Mouse (Mus musculus): ENCODE results near the gene Ptgfrn.

The Ptgfrn gene

DNA sequence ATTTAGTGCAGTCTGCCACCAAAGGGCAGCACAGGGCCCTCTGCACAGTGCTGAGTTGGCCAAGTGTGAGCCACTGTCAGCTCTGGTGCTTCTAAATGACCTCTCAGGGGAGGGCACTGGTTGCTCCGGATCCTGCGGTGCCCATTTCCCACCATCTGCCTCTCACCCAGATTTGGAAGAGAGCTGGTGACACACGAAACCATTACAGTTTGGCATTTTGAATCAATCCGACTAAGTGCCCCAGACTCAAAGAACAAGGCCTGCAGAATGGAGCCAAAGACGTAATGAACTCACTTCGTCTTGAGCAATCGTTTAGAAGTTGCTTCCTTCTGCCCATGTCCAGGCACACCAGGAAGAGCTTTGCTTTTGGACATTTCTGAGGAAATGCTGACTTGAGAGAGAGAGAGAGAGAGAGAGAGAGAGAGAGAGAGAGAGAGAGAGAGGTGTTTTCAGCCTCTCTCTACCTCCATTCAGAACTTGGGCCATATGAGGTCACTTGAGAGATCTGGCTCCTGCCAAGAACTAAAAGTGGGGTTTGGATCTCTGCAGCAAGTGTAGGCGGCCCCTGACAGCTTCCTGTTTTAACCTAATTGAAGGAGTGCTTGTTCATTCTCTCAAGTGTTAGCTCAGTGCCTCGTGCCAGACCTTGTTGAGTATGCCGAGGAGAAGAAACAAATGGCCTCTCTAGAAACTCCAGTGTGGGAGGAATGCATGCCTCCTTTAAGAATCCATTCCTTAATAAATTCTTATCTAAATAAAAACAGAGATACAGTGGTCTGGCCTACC lies 112.1 kb downstream of the Ptgfrn start:
- DNase-seq: no peak

- DNase-seq: no peak
These were observed 115.8 kb downstream of the Ptgfrn start for GRCm38 (mm10) chr3:100994252-100994651.

- DNase-seq: no peak
These were observed 116.4 kb downstream of the Ptgfrn start for GRCm38 (mm10) chr3:100993718-100994117.

GRCm38 (mm10) chr3:100993158-100993557 lies 116.9 kb downstream of the Ptgfrn start:
- DNase-seq: no peak

Measured in embryo, embryonic 11 days (tissue).